Mouse (Mus musculus) heart, postnatal 4 days (tissue): ENCODE data around the gene Cldn7. TPM values are rescaled to one million over a fixed set of nuclear protein-coding genes. Genes with fewer than 3 reads are reported as not detected.

Experiments used
- DNase-seq: peaks from one replicate; pipeline ENCODE4 v3.0.0; 2021
- total RNA-seq, 2 experiments: library from RNA; stranded (reverse); gene quantifications; 2 replicates each; pipeline ENCODE4 v1.2.3; 2021

The Cldn7 gene
- total RNA-seq, 2 experiments from 2014 or later: 0.76 TPM; not detected in 1

DNA sequence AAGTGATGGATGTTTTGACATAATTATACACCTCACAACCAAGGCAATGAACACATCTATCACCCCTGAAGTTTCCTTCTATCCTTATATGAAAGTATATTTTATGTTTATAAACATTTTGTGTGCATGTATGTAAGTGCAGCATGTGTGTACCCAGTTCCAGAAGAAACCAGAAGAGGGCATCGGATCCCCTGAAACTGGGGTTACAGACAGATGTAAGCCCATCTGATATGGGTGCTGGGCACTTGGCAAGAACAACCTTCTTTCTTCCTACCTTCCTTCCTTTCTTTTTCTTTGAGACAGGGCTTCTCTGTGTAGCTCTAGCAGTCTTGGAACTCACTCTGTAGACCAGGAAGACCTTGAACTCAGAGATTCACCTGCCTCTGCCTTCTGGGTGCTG lies 8.4 kb upstream of the Cldn7 start:
- DNase-seq: no peak

DNA sequence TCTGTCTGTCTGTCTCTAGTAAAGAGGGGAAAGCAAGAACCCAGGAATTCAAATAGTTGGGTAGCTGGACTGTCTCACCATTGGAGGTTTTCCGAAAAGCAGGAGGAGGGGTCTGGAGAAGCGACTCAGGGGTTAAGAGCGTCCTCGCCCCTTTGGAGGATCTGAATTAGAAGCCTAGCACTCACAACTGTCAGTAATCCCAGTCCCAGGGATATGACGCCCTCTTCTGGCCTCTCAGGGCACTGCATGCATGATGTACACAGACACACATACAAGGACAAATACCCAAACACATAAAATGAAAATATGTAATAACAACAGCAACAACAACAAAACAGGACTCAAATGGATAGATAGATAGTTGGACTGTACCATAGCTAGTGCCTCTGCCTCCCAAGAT lies 4.0 kb upstream of the Cldn7 start:
- no peak for DNase-seq

DNA sequence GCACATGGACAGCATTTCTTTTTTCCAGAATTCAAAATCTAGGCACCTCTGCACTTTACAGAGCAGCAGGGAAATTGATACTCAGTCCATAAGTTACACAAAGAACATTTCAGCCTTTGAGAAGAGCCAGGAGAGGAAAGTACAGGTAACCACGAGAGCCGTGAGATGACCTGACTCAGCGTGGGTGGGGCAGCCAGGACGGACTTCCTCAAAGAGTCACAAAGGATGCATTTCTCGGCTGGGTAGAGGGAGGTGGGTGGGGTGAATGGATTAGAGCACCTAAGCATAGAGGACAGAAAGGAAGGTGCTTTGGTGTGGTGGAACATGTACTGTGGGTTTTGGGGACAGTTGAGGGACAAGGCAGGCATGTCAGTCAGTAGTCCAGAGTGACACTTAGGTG lies 2.7 kb upstream of the Cldn7 start:
- no peak for DNase-seq

DNA sequence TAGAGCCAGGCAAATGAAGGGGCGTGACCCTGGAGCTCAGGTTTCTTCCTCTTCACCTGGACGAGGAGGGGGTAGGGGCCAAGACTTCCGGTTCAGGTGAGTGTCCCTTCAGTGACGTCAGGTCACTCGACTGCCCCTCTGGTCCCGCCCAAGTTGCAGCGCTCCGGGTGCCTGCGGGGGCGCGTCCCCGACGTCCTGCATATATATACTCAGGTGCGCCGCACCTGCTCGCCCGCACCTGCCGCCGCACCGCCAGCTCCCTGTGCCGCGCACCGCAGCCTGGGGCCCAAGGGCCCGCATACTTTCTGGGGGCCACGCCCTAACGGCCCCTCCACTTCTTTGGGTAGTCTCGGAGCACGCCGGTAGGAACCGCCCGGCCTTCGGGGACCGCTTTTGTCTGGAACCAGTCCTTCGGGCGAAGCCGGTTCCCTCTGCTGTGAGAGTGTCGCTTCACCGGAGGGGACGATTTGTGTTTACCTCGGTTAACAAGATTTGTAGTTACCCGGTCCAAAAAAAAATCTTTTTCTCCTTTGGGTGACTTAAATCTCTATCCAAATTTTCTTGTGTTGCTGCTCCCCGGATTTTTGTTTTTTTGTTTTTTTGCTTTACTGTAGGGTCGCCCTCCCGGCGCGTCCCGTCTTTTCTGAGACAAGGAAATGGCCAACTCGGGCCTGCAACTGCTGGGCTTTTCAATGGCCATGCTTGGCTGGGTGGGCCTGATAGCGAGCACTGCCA lies 859 bp downstream of the Cldn7 start:
- DNase-seq: no peak

DNA sequence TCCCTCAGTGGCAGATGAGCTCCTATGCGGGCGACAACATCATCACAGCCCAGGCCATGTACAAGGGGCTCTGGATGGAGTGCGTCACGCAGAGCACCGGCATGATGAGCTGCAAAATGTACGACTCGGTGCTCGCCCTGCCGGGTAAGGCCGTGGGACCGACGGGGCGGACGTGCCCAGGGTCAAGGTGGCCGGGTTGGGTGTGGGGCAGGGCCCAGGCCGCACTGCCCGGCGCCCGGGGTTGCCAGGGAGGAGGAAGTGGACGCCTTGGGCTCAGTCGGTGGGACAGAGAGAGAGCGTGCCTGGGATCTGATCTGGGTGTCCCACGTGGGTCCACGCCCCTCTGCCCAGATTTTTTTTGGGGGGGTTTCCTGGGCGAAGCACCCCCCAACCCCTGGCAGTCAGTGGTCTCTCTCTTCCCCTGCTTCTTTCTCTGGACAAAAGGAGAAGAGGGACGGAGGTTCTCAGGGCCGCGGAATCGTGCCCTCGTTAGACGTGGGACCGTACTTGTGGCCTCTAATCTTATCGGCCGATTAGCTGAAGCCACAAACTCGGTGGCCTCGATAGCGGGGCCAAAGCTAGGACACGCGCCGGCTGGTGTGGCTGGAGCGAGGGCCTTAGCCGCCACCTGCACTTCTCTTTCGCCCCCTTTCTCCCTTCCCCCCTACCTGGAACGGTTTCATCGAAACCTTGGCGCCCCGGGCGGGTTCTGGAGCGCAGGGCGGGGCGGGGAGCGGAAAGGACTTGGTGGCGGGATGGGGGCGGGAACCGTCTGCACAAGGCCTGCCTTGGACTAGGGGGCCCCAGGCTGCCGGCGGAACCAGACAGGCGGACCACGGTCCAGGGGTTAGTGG lies 1.7 kb downstream of the Cldn7 start:
- peak; percentile 48 for DNase-seq

DNA sequence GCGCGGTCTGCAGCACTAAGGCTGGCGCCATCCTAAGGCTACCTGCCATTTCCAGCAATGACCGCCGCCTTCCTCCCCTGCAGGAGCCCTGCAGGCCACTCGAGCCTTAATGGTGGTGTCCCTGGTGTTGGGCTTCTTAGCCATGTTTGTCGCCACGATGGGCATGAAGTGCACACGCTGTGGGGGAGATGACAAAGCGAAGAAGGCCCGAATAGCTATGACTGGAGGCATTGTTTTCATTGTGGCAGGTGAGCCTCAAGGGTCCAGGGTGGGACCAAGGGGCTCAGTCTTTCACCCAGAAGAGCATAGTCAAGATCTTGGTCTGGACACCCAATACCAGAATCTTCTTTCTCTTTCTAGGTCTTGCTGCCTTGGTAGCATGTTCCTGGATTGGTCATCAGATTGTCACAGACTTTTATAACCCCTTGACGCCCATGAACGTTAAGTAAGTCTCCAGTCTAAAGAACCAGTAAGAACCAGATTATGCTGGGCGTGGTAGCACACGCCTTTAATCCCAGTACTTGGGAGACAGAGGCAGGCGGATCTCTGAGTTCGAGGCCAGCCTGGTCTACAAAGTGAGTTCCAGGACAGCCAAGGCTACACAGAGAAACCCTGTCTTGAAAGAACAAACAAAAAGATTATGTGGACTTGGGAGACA lies 2.4 kb downstream of the Cldn7 start:
- DNase-seq: no peak

DNA sequence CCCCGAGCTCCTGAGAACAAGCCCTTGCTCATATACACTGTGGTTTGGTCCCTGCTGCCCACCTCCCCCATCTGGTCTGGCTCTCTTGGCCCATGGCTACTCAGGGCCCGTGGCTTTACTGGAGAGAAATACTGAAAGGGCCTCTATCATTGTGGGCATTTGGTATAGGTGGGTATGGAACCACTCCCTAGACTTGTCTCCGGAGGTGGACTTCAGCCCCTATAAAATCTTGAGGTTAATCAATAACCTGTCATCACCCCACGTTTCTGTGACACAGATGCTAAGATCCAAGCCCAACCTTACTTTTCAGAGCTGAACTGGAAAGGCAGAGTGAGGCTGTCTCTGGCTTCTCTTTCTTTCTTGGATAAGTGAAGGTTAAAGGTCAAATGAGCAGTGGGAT lies 4.2 kb downstream of the Cldn7 start:
- no peak for DNase-seq

DNA sequence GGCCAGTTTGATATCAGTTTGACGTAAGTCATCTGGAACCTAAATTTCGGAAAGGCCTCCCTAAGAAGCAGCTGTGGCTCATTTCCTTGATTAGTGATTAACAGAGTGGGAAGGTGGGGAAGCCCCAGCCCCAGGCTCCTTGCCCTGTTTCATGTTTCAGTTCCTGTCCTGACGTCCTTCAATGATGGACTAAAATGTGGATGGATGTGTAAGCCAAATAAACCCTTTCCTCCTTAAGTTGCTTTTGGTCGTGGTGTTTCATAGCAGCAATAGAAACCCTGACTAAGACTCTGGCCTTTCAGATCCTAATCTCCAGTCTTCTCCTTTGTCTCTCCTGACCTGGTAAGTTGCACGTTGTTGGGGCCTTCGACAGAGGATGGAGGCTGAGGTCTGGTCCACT lies 5.6 kb downstream of the Cldn7 start:
- no peak for DNase-seq

DNA sequence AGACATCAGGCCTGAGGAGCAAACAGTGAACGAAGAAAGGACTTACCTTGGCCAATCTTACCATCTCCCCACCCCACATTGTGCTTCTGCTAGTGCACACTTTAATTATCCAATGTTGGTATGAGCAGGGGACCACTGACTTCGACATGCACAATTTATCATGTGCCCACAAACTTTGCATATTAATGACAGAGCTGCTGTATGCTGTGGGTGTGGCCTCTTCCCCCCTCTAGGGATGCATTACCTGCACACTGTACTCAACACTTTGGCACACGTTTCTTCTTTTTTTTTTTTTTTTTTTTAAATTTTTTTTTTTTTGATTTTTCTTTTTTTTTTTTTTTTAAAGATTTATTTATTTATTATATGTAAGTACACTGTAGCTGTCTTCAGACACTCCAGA lies 6.2 kb downstream of the Cldn7 start:
- no peak for DNase-seq

DNA sequence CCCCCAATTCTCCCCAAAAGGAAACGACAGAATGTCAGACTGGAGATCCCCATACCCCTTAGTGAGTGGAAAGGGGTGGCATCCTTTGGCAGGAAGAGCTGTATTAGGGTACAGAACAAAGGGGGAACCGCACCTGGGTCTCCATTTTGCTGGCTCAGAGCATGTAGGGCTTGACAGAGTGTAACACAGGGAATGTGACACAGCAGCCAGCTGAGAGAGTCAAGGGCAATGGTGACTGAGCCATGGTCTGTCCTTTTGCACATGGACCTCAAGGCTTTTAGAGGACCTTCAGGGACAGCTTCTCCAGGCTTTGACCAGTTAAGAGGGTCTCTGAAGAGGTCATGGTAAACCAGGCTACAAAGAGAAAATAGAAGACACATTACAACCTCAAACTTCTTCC lies 10.3 kb downstream of the Cldn7 start:
- no peak for DNase-seq

DNA sequence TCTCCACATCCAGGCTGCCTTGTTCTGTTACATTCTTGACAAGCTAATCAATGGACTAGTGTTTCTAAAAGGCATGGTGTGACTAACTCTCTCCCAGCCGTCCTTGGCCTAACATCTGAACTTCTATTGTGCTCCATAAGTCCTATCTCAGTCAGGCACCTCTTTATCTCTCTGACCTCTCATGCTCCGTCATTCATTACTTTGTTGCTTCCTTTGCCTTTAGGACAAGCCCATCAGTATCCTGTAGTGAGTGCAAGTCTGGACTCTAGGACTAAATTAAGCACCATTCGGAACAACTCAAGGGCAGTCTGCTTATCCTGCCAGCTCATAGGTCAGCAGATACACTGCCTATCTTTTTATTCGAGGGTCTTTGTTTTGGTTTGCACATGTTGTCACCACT lies 11.7 kb downstream of the Cldn7 start:
- no peak for DNase-seq

DNA sequence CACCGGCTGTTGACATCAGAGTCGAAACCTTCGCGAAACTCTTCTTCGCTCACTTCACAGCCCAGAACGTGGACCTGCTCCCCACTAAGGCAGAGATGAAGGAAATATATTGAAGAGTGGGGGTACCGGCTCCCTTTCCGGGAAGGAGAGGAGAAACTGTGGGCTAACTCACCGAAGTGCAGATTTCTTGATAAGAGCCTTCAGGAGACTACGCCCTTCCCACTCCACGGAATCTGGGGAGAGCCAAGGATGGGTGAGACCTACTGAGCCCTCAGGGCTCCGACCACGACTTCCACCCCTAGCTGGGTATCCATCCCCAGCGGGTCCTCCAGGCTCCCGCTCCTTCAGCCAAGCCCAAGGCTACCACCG lies 15.2 kb downstream of the Cldn7 start:
- no peak for DNase-seq

DNA sequence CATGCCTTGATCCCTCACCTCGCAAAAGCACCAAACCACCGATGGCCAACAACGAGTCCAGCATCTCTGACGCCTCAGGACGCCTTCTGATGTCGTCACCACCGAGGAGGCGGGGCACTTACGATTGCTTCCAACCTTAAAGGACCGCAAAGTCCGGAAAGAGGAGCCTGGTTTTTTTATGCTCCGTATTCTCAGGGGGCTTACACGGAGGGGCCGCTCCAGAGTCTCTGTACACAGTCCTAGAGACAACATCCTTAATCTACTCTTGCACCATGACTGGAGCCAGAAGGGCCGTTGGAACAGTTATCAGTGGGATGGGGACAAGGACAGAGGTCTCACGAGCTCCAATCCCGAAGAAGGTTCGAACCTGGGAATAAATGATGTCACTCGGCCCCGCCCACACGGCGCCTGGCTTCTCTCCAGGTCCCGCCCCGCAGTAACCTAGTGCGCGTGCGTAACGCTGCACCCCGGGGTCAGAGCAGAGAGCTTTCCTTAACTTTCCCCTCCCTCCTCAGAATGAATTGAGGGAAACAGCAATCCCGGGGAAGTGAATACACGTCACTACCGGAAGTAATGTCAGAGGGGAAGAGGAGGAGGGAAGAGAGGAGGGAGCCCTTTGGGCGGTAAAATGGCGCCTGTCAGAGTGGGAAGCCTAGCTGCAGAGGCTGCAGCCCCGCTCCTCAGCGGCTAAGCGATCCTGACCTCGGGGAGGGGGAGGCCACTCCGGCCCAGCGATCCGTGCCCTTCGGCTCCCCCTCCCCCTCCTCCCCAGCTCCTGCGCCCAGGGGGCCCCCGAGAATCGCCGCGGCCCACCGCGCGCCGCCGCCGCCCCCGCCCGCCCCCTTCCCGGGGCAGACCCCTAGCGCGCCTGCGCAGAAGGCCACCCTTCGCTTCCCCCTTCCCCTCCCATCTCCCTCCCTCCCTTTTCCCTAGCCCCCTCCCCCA lies 15.9 kb downstream of the Cldn7 start:
- peak; percentile 99 for DNase-seq

DNA sequence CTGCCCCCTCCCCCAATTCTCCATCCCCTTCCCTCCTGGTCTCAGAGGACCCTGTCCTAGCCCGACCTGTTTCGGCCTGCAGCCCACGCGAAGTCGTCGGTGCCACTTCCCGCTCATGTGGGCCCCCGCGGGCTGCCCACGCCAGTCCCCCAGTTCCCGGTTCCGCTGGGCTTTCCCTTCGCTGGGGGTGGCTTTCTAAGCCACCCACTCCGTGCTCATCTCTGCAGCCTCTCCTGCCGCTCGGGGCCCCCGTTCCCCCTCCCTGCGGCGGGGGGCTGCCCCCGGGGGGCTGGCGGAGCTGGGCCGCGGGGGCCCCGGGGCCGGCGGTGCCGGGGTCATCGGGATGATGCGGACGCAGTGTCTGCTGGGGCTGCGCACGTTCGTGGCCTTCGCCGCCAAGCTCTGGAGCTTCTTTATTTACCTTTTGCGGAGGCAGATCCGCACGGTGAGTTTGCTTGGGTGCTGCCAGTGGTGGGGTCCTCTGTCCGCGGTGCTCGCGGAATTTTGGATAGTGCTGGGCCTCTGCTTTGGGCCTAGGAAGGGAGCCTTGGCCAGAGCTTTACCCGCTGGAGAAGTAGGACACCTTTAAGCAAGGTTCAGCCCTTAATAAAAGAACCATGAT lies 16.7 kb downstream of the Cldn7 start, which contains the start of gene Ctdnep1:
TSS of gene Ctdnep1 (plus strand) at position 16 of the 622 bp plus-strand sequence.
- DNase-seq: peak; percentile 40

DNA sequence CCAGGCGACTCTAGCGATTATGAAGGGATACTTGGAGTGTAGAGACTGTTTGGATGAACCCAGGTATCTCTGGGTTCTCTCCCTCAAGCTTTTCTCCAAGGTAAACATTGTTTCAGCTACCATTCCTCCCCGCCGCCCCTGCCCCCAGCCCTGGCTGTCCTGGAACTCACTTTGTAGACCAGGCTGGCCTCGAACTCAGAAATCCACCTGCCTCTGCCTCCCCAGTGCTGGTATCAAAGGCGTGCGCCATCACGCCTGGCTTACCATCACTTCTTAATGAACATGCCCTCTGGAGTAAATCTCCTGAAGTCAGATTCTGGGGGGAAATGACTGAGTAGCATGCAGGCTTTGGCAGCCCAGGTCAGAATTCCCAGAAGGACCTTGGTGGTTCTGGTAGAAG lies 17.6 kb downstream of the Cldn7 start, which contains the start of gene Elp5:
TSS of gene Elp5 (minus strand) at position 293 of the 400 bp plus-strand sequence.
- no peak for DNase-seq

DNA sequence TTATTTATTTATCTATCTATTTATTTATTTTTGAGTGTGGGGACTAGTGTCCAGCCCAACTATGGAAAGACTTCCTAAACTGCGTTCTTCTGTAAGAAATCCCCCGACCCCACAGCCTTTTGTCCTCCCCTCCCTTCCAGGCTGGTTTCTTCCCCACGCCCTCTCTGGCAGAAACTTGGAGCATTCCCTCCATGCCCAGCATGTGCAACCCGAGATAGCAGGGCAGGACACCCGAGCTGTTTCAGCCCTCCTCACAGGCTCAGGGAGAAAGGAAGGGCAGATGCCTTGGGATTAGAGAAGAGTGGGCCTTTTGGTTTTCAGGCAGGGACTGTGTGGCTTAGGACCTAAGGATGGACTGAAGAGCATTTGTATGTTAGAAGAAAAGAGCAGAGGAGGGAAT lies 18.3 kb downstream of the Cldn7 start:
- DNase-seq: peak; percentile 56

DNA sequence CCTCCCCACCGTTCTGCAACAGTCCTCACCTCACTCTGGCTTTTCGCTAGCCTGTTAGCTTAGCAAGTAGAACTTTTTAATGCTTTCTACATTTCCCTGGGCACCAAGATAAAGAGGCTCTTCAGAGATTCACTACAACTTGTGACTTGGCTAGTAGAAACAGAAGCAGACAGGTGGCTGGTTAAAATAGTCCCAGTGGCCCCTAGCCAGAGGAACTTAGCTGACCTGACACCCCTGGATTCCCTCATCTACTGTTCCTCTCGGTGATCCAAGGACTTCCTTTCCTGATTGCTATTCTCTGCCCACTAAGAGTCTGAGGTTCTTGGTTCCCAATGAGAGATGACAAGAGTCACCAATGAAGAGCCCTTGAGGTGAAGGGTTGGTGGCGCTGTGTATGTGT lies 18.8 kb downstream of the Cldn7 start:
- DNase-seq: no peak

DNA sequence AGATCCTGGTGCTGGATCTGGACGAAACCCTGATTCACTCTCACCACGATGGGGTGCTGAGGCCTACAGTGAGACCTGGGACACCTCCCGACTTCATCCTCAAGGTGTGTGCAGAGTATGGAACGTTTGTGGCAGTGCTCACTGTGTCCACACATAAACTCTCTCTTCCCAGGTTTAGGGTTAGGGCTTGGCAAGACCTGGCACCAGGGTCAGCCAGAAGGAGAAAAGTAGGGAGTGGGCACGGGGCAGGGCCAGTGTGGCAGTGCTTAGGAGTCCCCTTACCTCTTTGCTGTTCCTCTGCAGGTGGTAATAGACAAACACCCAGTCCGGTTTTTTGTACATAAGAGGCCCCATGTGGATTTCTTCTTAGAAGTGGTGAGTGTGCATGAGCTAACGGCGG lies 19.9 kb downstream of the Cldn7 start:
- no peak for DNase-seq

DNA sequence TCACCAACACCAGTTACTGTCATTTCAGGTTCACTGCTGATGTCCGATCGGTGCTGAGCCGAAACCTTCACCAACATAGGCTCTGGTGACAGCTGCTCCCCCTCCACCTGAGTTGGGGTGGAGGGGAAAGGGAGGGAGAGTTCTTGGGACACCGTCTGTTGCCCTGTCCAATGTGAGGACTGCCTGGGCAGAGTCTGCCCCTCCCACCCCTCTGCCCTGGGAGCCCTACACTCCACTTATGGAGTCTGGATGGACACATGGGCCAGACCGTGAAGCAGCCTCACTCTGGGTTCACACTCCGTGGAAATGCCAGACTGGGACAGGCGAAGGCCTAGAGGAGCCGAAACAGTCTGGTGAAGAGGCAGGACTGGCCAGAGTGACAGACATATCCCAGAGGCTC lies 25.4 kb downstream of the Cldn7 start:
- no peak for DNase-seq

DNA sequence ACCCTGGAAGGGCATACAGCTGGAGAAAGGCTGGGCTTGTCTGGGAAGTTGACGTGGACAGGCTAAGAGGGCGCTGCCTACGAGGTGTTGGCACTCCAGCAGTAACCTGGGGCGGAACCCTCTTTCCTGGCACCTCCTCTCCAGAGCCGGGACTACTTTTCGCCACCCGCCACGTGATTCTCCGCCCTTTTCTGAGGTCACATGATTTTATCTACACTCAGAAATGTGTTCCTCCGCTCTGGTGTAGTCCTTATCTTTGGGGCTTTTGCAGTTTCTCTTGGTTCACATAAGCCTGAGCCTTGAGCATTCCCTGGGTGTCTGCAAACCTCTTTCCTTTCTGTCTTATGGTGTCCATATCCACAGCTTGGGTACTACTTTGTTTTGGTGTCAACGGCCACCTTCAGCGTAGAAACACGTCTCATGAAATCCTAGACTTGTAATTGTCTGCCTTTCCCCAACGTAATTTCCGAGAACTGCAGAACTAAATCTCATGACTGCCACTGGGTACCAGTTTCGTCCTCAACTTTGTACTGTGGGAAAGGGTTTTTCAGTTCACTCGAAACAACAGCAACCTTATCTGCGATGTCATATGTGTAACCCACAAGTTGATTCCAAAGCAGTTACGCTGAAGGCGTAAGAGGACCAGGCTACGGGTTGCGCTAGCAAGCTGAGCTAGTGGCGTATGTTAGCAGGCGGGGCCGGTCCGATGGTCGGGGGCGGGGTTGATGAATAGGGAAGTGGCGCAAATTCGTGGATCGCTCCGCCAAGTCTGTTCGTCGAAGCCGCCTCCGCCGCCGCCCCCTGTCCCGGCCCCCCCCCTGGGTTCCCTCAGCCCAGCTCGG lies 26.5 kb downstream of the Cldn7 start, which contains the start of gene Gabarap:
TSS of gene Gabarap (plus strand) at position 294 of the 842 bp plus-strand sequence.
- peak; percentile 97 for DNase-seq

DNA sequence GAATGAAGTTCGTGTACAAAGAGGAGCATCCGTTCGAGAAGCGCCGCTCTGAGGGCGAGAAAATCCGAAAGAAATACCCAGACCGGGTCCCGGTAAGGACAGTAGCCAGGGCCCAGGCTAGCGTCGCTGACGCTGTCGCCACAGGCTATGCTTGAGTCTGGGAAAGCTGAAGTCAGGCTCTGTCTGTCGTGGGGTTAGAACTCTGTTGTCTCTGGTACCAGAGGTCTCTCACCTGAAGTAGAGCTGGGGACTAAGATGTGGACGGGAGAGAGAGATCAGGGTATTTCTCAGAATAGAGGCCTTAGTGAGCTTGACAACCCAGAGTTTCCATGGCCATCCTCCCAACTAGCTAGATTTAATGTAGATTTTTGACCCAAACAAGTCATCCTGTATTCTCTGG lies 27.1 kb downstream of the Cldn7 start:
- no peak for DNase-seq
